ENCODE assay signal across 14 mouse cellular contexts in genomic region chr19:55833807-55834385, GRCm38 (mm10).
"Had no signal": no experiment of that assay in that cellular context is flagged by ENCODE, and none has a peak within 500 bp of the region (broad histone marks: within the 10 kb centered on the region; RNA-seq: fewer than 3 reads in every experiment).

No protein-coding gene starts in this region.

- H3K36me3 ChIP-seq: lung, embryonic 15.5 days; neural tube, embryonic 13.5 days had no signal

- H3K4me3 ChIP-seq: limb, embryonic 13.5 days; liver, embryonic 15.5 days; lung, embryonic 15.5 days; midbrain, embryonic 12.5 days; neural tube, embryonic 13.5 days; stomach, embryonic 15.5 days had no signal

- H3K9ac ChIP-seq: limb, embryonic 13.5 days; liver, embryonic 15.5 days; lung, embryonic 15.5 days; midbrain, embryonic 12.5 days; neural tube, embryonic 13.5 days; stomach, embryonic 15.5 days had no signal

- H3K9me3 ChIP-seq: liver, embryonic 15.5 days; lung, embryonic 15.5 days; midbrain, embryonic 12.5 days; neural tube, embryonic 13.5 days; stomach, embryonic 15.5 days had no signal

- ATAC-seq: intestine, embryonic 16.5 days; midbrain, embryonic 16.5 days had no signal

- H3K4me2 ChIP-seq: limb, embryonic 13.5 days; liver, embryonic 15.5 days; lung, embryonic 15.5 days; midbrain, embryonic 12.5 days; neural tube, embryonic 13.5 days; stomach, embryonic 15.5 days had no signal

- H3K27me3 ChIP-seq: limb, embryonic 13.5 days; liver, embryonic 15.5 days; lung, embryonic 15.5 days; midbrain, embryonic 12.5 days; neural tube, embryonic 13.5 days; stomach, embryonic 15.5 days had no signal

- H3K27ac ChIP-seq: limb, embryonic 13.5 days; liver, embryonic 15.5 days; lung, embryonic 15.5 days; midbrain, embryonic 12.5 days; neural tube, embryonic 13.5 days; stomach, embryonic 15.5 days had no signal

- DNase-seq: kidney, adult 8-10 months; kidney, postnatal 25 days; left cerebral cortex, postnatal 4 days; retina, postnatal 1 day; right cerebral cortex, postnatal 14 days; thymus, postnatal 14 days had no signal
